Comparison of ENCODE assay signal across 8 mouse cellular contexts in the genomic region with DNA sequence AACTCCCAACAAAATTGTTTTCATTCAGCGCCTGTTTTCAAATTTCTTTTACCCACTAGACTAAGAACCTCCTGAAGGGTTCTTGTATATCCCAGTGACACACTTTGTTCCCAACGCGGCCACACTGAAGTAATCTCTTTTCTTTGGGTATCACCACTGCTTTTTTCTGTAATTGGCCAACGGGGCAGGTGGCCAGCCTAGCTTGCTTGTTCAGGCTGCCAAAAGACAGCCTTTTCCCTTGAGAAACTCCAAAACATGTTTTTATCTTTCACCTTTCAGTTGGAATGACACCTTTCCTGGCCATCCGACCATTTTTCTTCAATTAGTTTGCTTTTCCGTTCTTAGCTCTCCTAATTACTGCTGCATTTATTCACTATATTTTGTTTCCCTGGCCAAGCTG. TPM values are rescaled to one million over a fixed set of nuclear protein-coding genes. Genes with fewer than 3 reads are reported as not detected.
A peak's percentile ranks its signal among the peaks of the same experiment; 100 is the strongest.
DNase-seq lines count a peak whose midpoint lies in the region; ATAC-seq and TF ChIP-seq lines count a peak whose summit lies in the region.

No protein-coding gene starts in this region.

- H3K36me3 ChIP-seq in kidney, embryonic 16.5 days (ENCODE audit: insufficient read depth, low read length): no peaks in the 10 kb centered on the region
- no peaks in the 10 kb centered on the region for H3K36me3 ChIP-seq in hindbrain, embryonic 13.5 days
- no peaks in the 10 kb centered on the region for H3K36me3 ChIP-seq in midbrain, embryonic 16.5 days (ENCODE audit: control insufficient read depth, insufficient read depth, low read length)

- 73% methylated on average over 6 of the region's 6 CpGs for WGBS in kidney, embryonic 16.5 days
- WGBS in hindbrain, embryonic 13.5 days: 71% methylated on average over 6 of the region's 6 CpGs
- WGBS in midbrain, embryonic 16.5 days: 56% methylated on average over 6 of the region's 6 CpGs

- no peaks in the 10 kb centered on the region for H3K9me3 ChIP-seq in kidney, embryonic 16.5 days (ENCODE audit: low read length)
- H3K9me3 ChIP-seq in hindbrain, embryonic 13.5 days: no peaks in the 10 kb centered on the region
- no peaks in the 10 kb centered on the region for H3K9me3 ChIP-seq in midbrain, embryonic 16.5 days (replicated peaks; ENCODE audit: control insufficient read depth, low read length, poor library complexity, severe bottlenecking)

- no peak for TF ChIP-seq POLR2A in brain, embryonic 14.5 days (IDR thresholded peaks at IDR 0.05; ENCODE audit: borderline replicate concordance, extremely low read depth, insufficient read depth, insufficient read length, poor library complexity, severe bottlenecking)

- no peaks in the 10 kb centered on the region for H3K27me3 ChIP-seq in kidney, embryonic 16.5 days (ENCODE audit: insufficient read depth, low read length)
- no peaks in the 10 kb centered on the region for H3K27me3 ChIP-seq in hindbrain, embryonic 13.5 days
- no peaks in the 10 kb centered on the region for H3K27me3 ChIP-seq in midbrain, embryonic 16.5 days (ENCODE audit: control insufficient read depth, insufficient read depth, low read depth, low read length)

- no peak for DNase-seq in kidney, adult 11 months
- peak; percentile 46 for DNase-seq in brain, embryonic 14.5 days (ENCODE audit: low read depth)
- DNase-seq in frontal cortex, postnatal 36 days (ENCODE audit: low spot score in 2 of 2): no peak
- DNase-seq in spleen, postnatal 36 days (ENCODE audit: low spot score in 2 of 2): no peak
- DNase-seq in adrenal gland, adult 18-20 months (ENCODE audit: low spot score in 2 of 2): no peak

- ATAC-seq in kidney, embryonic 16.5 days (ENCODE audit: low FRiP score, low TSS enrichment): no peak
- no peak for ATAC-seq in hindbrain, embryonic 13.5 days (ENCODE audit: low FRiP score)
- ATAC-seq in midbrain, embryonic 16.5 days: no peak

- no peak for TF ChIP-seq CTCF in brain, embryonic 14.5 days (IDR thresholded peaks at IDR 0.05; ENCODE audit: borderline replicate concordance, extremely low read depth, insufficient read depth, insufficient read length)

- H3K4me3 ChIP-seq in kidney, embryonic 16.5 days (ENCODE audit: low read length): peak overlapping the region; percentile 91
- H3K4me3 ChIP-seq in hindbrain, embryonic 13.5 days: peak overlapping the region; percentile 82
- H3K4me3 ChIP-seq in midbrain, embryonic 16.5 days (ENCODE audit: low read depth, low read length): peak overlapping the region; percentile 68

- peak overlapping the region; percentile 67 for H3K4me2 ChIP-seq in kidney, embryonic 16.5 days (replicated peaks; ENCODE audit: low read depth, low read length)
- peak overlapping the region; percentile 87 for H3K4me2 ChIP-seq in hindbrain, embryonic 13.5 days
- H3K4me2 ChIP-seq in midbrain, embryonic 16.5 days (ENCODE audit: low read length): peak overlapping the region; percentile 71

- peak overlapping the region; percentile 52 for H3K9ac ChIP-seq in kidney, embryonic 16.5 days (replicated peaks; ENCODE audit: low read length)
- peak overlapping the region; percentile 40 for H3K9ac ChIP-seq in hindbrain, embryonic 13.5 days
- 0 out of 2 replicates have a peak overlapping the region, but pooled peaks have one; percentile 53 for H3K9ac ChIP-seq in midbrain, embryonic 16.5 days (ENCODE audit: low read depth, low read length)

- H3K4me1 ChIP-seq in kidney, embryonic 16.5 days (ENCODE audit: insufficient read depth, low read length): peaks cover 15% of the 10 kb centered on the region
- peaks cover 24% of the 10 kb centered on the region for H3K4me1 ChIP-seq in hindbrain, embryonic 13.5 days (replicated peaks)
- peaks cover 20% of the 10 kb centered on the region for H3K4me1 ChIP-seq in midbrain, embryonic 16.5 days (ENCODE audit: control insufficient read depth, insufficient read depth, low read length)

- H3K27ac ChIP-seq in kidney, embryonic 16.5 days (ENCODE audit: low read length): no peak overlapping the region
- peak overlapping the region; percentile 63; the same call in 1 of the 2 replicates for H3K27ac ChIP-seq in hindbrain, embryonic 13.5 days
- no peak overlapping the region for H3K27ac ChIP-seq in midbrain, embryonic 16.5 days (ENCODE audit: low read length)

RNA-seq across cellular contexts. Expression of a gene that starts 0.5 kb away (rescaled TPM):
- polyA plus RNA-seq in kidney, embryonic 16.5 days (2015; fragmentation: Nextera tagmentation; extraction: Ambion mirVana): 92.3 and 94.2 TPM in 2 replicates
- 54.7 and 61.0 TPM in 2 replicates for polyA plus RNA-seq in brain, embryonic 14.5 days (2012; rRNA removed)
- polyA plus RNA-seq in hindbrain, embryonic 13.5 days (2015; fragmentation: Nextera tagmentation; extraction: Ambion mirVana): 66.5 and 68.0 TPM in 2 replicates
- polyA plus RNA-seq in midbrain, embryonic 16.5 days (2015; fragmentation: Nextera tagmentation; extraction: Ambion mirVana): 58.6 and 59.1 TPM in 2 replicates
- 10 to 100 TPM; 10.7 to 11.3 TPM for total RNA-seq in adrenal gland, adult 18-20 months (2021)

RNA-seq across cellular contexts. Expression of a gene that starts 34.9 kb away (rescaled TPM):
- polyA plus RNA-seq in kidney, embryonic 16.5 days (2015; fragmentation: Nextera tagmentation; extraction: Ambion mirVana): 543 and 568 TPM in 2 replicates
- 38.9 and 76.5 TPM in 2 replicates for polyA plus RNA-seq in brain, embryonic 14.5 days (2012; rRNA removed)
- 35.8 and 38.6 TPM in 2 replicates for polyA plus RNA-seq in hindbrain, embryonic 13.5 days (2015; fragmentation: Nextera tagmentation; extraction: Ambion mirVana)
- 51.8 and 86.0 TPM in 2 replicates for polyA plus RNA-seq in midbrain, embryonic 16.5 days (2015; fragmentation: Nextera tagmentation; extraction: Ambion mirVana)
- 100 to 1,000 TPM; 291 to 329 TPM for total RNA-seq in adrenal gland, adult 18-20 months (2021)

RNA-seq across cellular contexts. Expression of a gene that starts 41.4 kb away (rescaled TPM):
- 143 and 167 TPM in 2 replicates for polyA plus RNA-seq in kidney, embryonic 16.5 days (2015; fragmentation: Nextera tagmentation; extraction: Ambion mirVana)
- 15.6 and 32.2 TPM in 2 replicates for polyA plus RNA-seq in brain, embryonic 14.5 days (2012; rRNA removed)
- 9.5 and 9.6 TPM in 2 replicates for polyA plus RNA-seq in hindbrain, embryonic 13.5 days (2015; fragmentation: Nextera tagmentation; extraction: Ambion mirVana)
- 11.5 and 17.9 TPM in 2 replicates for polyA plus RNA-seq in midbrain, embryonic 16.5 days (2015; fragmentation: Nextera tagmentation; extraction: Ambion mirVana)
- total RNA-seq in adrenal gland, adult 18-20 months (2021): 100 to 1,000 TPM; 203 to 204 TPM
